Mouse (Mus musculus) liver, postnatal 0 days (tissue): Measurements from ENCODE around the gene Ggt1.
"Not testable (repeated sequence)": the region's sequence is repeated elsewhere in the genome, so short reads cannot be mapped to it uniquely, and the experiment has no call there.

ENCODE experiments used
- CTCF ChIP-seq: sonication (generic); IDR thresholded peaks from 2 replicates; pipeline ENCODE4 v1.5.1; 2016; ENCODE audit warnings: antibody characterized with exemption, low read depth
- EP300 ChIP-seq: IDR thresholded peaks from 2 replicates; pipeline ENCODE4 v1.6.1; 2016; ENCODE audit warnings: antibody characterized with exemption, low read depth, mild to moderate bottlenecking

DNA sequence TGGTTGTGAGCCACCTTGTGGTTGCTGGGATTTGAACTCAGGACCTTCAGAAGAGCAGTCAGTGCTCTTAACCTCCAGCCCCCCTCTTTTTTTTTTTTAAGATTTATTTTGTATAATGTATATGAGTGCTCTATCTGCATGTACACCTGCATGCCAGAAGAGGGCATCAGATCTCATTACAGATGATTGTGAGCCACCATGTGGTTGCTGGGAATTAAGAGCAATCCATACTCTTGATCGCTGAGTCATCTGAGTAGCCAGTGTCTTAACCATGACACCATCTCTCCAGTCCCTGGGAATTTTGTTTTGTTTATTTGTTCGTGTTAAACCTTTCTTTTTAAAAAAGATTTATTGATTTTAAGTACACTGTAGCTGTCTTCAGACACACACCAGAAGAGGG is 5.4 kb downstream of the Ggt1 start:
- 0 out of 2 replicates have a peak, but pooled peaks have one; percentile 30 for TF ChIP-seq CTCF
- TF ChIP-seq EP300: not testable (repeated sequence)
